Mouse (Mus musculus) testis, adult 2 months (tissue): ENCODE measurements around the gene Nostrin. TPM values are rescaled to one million over a fixed set of nuclear protein-coding genes. Genes with fewer than 3 reads are reported as not detected.

Source experiments
- H3K27ac ChIP-seq: fragments of 200-500 bp; 2 replicates; pipeline ENCODE4 v1.5.1; 2012; ENCODE audit warnings: low read depth, low read length; ENCODE audit not compliant: control insufficient read depth, insufficient read depth
- H3K27me3 ChIP-seq: fragments of 200-500 bp; 2 replicates; pipeline ENCODE4 v1.6.1; 2012; ENCODE audit warnings: mild to moderate bottlenecking, low read length, moderate library complexity; ENCODE audit not compliant: control insufficient read depth, insufficient read depth
- H3K36me3 ChIP-seq: fragments of 200-500 bp; 2 replicates; pipeline ENCODE4 v1.6.1; 2012; ENCODE audit warnings: mild to moderate bottlenecking, low read length; ENCODE audit not compliant: control insufficient read depth, insufficient read depth
- H3K4me1 ChIP-seq: fragments of 200-500 bp; 2 replicates; pipeline ENCODE4 v1.6.1; 2012; ENCODE audit warnings: low read length; ENCODE audit not compliant: control insufficient read depth, insufficient read depth
- H3K4me3 ChIP-seq: fragments of 200-500 bp; 2 replicates; pipeline ENCODE4 v1.5.1; 2012; ENCODE audit warnings: low read depth, mild to moderate bottlenecking, low read length, moderate library complexity, mixed read lengths; ENCODE audit not compliant: control insufficient read depth
- CTCF ChIP-seq: fragments of 200-500 bp; IDR thresholded peaks from 2 replicates; pipeline ENCODE4 v1.5.1; 2012; ENCODE audit warnings: low read depth, mild to moderate bottlenecking, inconsistent platforms, low read length, moderate library complexity; ENCODE audit not compliant: control insufficient read depth, insufficient read depth, insufficient replicate concordance
- POLR2A ChIP-seq: fragments of 200-500 bp; IDR thresholded peaks from 2 replicates; pipeline ENCODE4 v1.6.1; 2012; ENCODE audit warnings: low read depth, mild to moderate bottlenecking, inconsistent platforms, low read length, moderate library complexity; ENCODE audit not compliant: control insufficient read depth
- polyA plus RNA-seq: library from polyadenylated mRNA; depleted of rRNA; stranded (reverse); fragments of >200 nt; gene quantifications from 2 replicates; pipeline ENCODE4 v1.2.3, GENCODE M21; 2012; rRNA removed

The Nostrin gene
- polyA plus RNA-seq, 1 experiment, result 0.20 TPM

DNA sequence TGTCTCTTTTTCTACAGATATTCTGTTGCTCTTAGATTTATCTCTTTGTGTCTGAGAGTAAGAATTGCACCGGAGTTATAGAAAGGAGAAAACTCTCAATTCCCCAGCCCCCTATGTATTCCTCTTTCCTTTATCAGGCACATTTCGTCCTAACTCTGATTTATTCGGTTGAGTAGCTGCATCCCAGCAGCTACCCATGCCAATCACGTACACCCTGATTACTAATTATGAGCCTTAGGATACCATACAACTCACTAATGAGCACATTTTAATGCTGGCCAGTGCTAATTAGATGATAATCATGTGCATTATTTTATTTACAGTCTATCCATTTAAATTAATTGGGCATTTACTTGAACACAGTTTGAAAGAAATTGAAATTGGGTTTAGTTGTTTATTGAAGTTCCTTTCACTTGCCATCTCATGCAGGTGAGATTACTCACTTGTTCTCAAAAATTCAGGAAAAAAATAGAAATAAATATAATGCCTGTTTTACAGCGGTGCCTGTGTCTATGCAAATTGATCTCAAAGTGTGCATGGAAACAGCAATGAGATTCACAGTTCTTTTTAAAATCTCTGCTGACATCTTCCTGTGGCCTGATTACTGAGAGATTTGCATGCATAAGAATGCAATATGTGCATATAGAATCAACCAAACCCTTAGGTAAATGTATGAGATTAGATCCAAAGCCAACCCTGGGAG, 99.5 kb downstream of the Nostrin start:
- H3K4me1 ChIP-seq, result no peaks in the 10 kb centered on the region
- no peak for TF ChIP-seq POLR2A
- TF ChIP-seq CTCF, result no peak
- H3K4me3 ChIP-seq, result no peak overlapping the region
- H3K36me3 ChIP-seq, result no peaks in the 10 kb centered on the region
- no peak overlapping the region for H3K27ac ChIP-seq
- H3K27me3 ChIP-seq, result no peaks in the 10 kb centered on the region

Other genes with a start within 250 kb of the Nostrin start
- 4.1 and 6.8 TPM in 2 replicates for gene Spc25, start 70.4 kb downstream of the Nostrin start, polyA plus RNA-seq
- gene G6pc2, start 75.3 kb downstream of the Nostrin start, polyA plus RNA-seq, result 0.05 and 0.25 TPM in 2 replicates
- gene Abcb11, start 206.8 kb downstream of the Nostrin start, polyA plus RNA-seq, result 2.2 and 3.0 TPM in 2 replicates
- not detected in 2 replicates for gene Dhrs9, start 244.6 kb downstream of the Nostrin start, polyA plus RNA-seq